Mouse (Mus musculus) heart, postnatal 25 days (tissue): ENCODE measurements around the gene Fgfr2. TPM values are rescaled to one million over a fixed set of nuclear protein-coding genes. Genes with fewer than 3 reads are reported as not detected.
A peak's percentile ranks its signal among the peaks of the same experiment; 100 is the strongest.

Experiments
- DNase-seq: peaks from one replicate; pipeline ENCODE4 v3.0.0; 2022; ENCODE audit warnings: low spot score
- intact Hi-C: fragments of 180-260 bp; cut with DNase I; formaldehyde crosslinking; loops from one replicate; pipeline ENCODE4 v1.15.1; 2025
- total RNA-seq, 2 experiments: library from RNA; stranded (reverse); gene quantifications; 2 replicates each; pipeline ENCODE4 v1.2.3; 2021

Fgfr2 gene
- total RNA-seq, 2 experiments from 2014 or later, result 1.7 to 1.8 TPM

DNA sequence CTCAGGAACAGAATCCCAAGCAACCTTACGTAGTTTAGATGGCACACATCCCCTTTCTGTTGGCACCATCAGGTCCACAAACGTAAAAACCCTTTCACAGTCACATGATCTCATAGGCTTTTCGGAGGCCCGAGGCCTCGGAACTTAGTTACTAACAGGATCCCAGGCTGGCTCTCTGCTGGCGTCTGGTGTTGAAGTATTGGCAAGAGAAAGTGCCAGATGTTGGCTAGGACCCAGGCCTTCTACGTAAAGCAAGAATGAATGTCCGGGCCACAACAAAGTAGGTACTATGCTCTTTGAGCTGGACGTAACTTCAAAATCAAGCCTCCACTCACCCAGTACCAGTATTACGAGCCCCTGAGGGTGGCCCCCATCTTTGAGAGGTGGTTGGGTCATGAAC, 909.1 kb downstream of the Fgfr2 start:
- intact Hi-C loops, result loop anchor here (10.0 kb wide), 1 partner anchor 669 kb away; the partner anchor contains the start of genes Hmx2 and Hmx3
- no peak for DNase-seq

GRCm38 (mm10) chr7:132213460-132213859, 909.7 kb downstream of the Fgfr2 start:
- intact Hi-C loops, result loop anchor here (1.0 to 10.0 kb wide), 2 partner anchors 314 to 669 kb away; partner anchors contain the start of genes Hmx2 and Hmx3

DNA sequence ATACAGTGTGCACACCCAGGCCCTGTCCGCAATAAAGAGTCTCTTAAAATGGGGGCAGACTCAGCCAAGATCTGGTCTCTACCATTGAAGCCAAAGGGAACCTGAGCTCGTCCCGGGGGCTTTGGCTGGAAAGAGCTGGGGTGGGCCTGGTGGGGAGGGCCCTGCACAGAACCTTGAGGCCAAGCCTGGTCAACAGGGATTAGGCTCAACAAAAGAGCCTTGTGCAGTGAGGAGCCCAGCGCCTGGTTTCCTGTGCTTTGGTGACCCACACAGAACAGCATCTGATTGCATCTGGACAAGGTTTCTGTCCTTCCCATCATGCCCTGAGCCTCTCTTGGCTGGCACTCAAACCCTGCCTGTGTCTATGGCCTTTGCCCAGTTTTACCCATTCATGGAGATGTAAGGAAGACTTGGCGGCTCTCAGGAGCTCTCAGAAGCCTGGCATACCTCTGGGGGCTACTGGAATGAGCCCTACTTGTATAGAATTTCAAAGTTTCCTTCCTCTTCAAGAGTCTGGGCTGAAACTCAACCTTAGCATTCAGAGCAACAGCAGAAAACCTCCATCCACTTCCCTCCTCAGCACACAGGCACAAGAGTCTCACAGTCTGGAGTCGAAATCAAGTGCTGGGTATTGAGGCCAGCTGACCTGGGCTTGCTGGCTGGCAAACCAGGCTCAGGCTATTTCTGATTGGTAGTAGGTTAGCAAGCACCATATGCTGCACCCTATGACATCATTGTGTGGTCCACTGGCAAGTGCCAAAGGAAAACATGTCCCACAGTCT, 911.0 kb downstream of the Fgfr2 start:
- intact Hi-C loops, result loop anchor here (10.0 kb wide), 1 partner anchor 667 kb away; the partner anchor contains the start of genes Hmx2 and Hmx3
- no peak for DNase-seq

More at GRCm38 (mm10) chr7:132213460-132213859, 909.7 kb downstream of the Fgfr2 start:
- peak; percentile 67 for DNase-seq

- DNase-seq, result no peak
- intact Hi-C loops, result loop anchor here (10.0 kb wide), 1 partner anchor 666 kb away; the partner anchor contains the start of genes Hmx2 and Hmx3
Observed at GRCm38 (mm10) chr7:132210616-132211015, 912.5 kb downstream of the Fgfr2 start.

DNA sequence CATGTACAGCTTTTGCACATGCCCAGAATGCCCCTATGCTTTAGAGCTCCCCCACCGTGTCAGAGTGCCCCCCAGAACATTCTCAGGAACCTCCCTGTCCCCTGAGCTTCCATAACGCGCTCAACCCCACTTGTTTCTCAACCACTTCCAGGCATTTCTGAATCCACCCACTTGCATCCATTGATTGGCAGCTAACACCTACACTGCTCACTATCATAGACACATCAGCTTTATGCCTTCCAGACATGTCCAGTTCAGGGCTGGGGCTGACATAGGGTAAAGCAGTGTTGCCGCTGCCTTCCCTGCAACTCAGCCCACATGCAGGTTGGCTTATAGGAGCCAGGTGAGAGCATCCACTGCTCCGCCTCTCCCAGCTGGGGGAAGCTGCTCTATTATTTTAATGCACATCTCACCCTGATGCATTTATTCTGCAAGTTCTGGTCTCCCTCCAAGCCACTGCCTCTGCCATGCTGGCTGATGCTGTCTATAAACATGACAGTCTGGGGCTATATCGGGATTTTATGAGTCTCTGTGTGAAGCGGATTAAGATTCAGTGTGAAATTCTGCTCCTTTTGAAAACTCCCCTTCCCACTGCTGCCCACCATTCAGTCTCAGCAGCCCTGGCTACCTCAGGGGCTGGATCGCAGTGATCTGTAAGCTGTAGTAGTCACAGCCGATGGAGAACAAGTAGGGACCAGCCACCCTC, 914.1 kb downstream of the Fgfr2 start:
- intact Hi-C loops, result no loop called here
- DNase-seq, result no peak

- DNase-seq, result no peak
- intact Hi-C loops, result no loop called here
Observed at GRCm38 (mm10) chr7:132204073-132204612, 919.0 kb downstream of the Fgfr2 start.

- DNase-seq, result no peak
- intact Hi-C loops, result no loop called here
Observed at GRCm38 (mm10) chr7:132199686-132200085, 923.5 kb downstream of the Fgfr2 start.

GRCm38 (mm10) chr7:132198806-132199205, 924.3 kb downstream of the Fgfr2 start:
- no peak for DNase-seq
- intact Hi-C loops, result no loop called here

- intact Hi-C loops, result no loop called here
- DNase-seq, result no peak
Observed at GRCm38 (mm10) chr7:132197817-132198475, 925.2 kb downstream of the Fgfr2 start.

GRCm38 (mm10) chr7:132196581-132196980, 926.6 kb downstream of the Fgfr2 start:
- DNase-seq, result peak; percentile 31

DNA sequence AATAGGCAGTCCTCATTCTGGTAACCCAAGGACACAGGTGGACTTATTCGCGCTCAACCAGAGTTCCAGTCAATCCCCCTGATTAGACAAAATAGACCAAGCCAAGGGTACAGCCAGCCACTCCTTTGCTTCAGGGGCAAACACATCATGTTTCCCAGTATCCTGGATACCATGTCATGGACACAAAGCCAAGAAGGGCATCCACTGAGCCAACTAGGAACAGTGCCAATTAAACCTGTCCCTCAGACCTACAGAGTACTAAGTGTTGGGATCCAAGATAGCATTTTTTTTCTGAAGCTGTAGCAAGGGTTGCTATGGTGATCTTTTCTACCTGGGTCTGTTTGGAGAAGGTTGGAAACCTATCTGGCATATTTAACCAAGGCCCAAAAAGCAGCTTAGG, 929.5 kb downstream of the Fgfr2 start:
- intact Hi-C loops, result no loop called here
- DNase-seq, result no peak

More at GRCm38 (mm10) chr7:132196581-132196980, 926.6 kb downstream of the Fgfr2 start:
- intact Hi-C loops, result no loop called here

DNA sequence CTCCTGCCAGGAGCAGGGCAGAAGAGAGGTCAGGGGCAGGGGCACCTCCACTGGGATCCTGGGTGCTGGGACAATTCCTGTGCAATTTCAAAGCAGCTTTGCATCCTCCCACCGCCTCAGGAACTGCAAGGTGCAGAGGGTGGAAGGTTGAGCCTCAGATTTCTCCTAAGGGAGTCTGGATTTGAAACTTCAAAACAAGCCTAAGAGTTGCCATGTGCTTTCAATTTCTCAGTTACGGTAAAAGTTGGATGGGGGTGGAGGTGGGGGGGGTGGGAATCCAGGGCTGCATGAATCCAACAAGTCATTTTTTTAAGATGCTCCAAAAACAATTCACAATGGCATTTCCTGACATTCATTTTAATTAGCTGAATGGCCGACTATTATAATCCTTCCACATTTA, 935.7 kb downstream of the Fgfr2 start:
- DNase-seq, result no peak
- intact Hi-C loops, result no loop called here

DNA sequence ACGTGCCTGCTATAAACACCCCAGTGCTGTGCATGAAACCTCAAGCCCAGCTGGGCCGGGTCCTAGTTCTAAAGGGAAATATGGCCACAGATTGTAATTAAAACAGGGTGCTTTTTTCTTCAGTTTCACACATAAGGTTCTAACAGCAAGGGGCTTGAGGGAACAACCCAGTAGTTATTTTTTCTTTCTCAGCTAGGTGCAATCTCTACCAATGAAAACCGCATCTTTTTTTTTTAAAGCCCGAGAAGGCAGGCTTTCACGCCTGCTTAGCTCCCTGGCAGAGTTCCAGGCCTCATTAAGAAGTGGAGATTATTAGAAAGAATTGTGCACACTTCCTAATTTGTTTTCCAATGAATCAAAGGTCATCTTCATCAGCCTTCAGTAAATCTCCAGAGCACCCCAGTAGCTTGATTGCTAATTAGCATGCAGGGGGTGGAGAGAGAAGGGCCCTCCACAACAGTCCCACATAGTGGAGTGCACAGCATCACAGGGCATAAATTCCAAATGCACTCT, 939.2 kb downstream of the Fgfr2 start:
- no peak for DNase-seq
- intact Hi-C loops, result no loop called here

GRCm38 (mm10) chr7:132181586-132182198, 941.5 kb downstream of the Fgfr2 start:
- intact Hi-C loops, result no loop called here
- no peak for DNase-seq

- no peak for DNase-seq
- intact Hi-C loops, result no loop called here
Observed at GRCm38 (mm10) chr7:132181042-132181441, 942.1 kb downstream of the Fgfr2 start.

DNA sequence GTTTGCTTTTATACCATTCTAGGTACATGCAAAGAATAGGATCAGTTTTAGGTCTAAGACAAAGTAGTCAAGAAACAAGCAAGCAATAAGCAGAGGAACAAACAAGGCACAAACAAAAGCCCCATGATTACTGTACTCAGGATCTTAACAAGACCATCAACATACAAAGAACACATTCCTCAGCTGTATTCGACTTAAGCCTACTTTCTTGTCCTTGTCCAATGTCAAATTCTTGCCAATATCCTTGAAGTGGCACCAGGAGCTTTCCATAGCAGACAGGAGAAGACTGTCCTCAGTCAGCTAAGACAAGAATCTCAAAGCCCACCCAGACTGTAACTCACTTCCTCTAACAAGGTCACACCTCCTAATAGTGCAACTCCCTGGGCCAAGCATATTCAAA, 944.1 kb downstream of the Fgfr2 start:
- intact Hi-C loops, result no loop called here

GRCm38 (mm10) chr7:132174787-132175186, 948.4 kb downstream of the Fgfr2 start:
- intact Hi-C loops, result no loop called here
- no peak for DNase-seq

More for the DNA sequence above, 944.1 kb downstream of the Fgfr2 start:
- no peak for DNase-seq

- no peak for DNase-seq
- intact Hi-C loops, result no loop called here
Observed at GRCm38 (mm10) chr7:132174296-132174695, 948.9 kb downstream of the Fgfr2 start.

- no peak for DNase-seq
- intact Hi-C loops, result no loop called here
Observed at GRCm38 (mm10) chr7:132172220-132172619, 950.9 kb downstream of the Fgfr2 start.
